Mouse (Mus musculus): Measurements from ENCODE around the gene Adcy2. TPM values are rescaled to one million over a fixed set of nuclear protein-coding genes. Genes with fewer than 3 reads are reported as not detected.

The Adcy2 gene
- polyA plus RNA-seq (2015; fragmentation: Nextera tagmentation; extraction: Ambion mirVana) = 2.2 and 3.9 TPM in 2 replicates

GRCm38 (mm10) chr13:68998918-68999801, at the start of gene Adcy2:
Gene Adcy2, minus strand, starts transcription at chr13:68999541.

GRCm38 (mm10) chr13:68597199-68597598, 402.1 kb downstream of the Adcy2 start, which contains the start of gene 1700001L19Rik:
Gene 1700001L19Rik, plus strand, starts transcription at chr13:68597421.

GRCm38 (mm10) chr13:68581747-68582516, 417.4 kb downstream of the Adcy2 start, which contains the start of the genes Mtrr and Fastkd3:
Gene Mtrr, minus strand, starts transcription at chr13:68582149.
Gene Fastkd3, plus strand, starts transcription at chr13:68582234.

Data from adrenal gland, postnatal 0 days (tissue).